Mouse (Mus musculus): ENCODE results near the gene 4930562C15Rik. TPM values are rescaled to one million over a fixed set of nuclear protein-coding genes. Genes with fewer than 3 reads are reported as not detected.
"Not testable (repeated sequence)": the region's sequence is repeated elsewhere in the genome, so short reads cannot be mapped to it uniquely, and the experiment has no call there.

Gene 4930562C15Rik
- 0.13 and 0.19 TPM in 2 replicates for polyA plus RNA-seq (2015; fragmentation: Nextera tagmentation; extraction: Ambion mirVana)

DNA sequence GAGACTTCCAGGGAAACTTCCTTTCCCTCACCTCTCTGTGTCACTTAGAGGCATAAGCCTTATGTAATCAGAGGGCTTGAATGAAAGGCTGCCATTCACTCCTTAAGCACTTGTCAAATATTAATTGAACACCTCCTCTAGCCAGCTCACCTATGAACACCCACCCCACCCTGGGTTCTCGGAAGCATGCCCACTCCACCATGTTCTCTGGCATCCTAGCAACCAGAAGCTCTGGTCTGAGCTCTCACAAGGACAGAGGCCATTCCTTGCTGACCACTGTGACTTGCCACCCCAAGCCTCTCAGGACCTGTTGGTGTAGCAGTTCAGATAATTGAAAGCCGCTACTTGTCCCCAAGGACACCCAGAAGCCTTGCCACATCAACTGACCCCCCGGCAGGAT, at the start of gene 4930562C15Rik:
Gene 4930562C15Rik, plus strand, starts transcription at position 226 of the 400 bp plus-strand sequence.
- WGBS = 85% methylated on average over 3 of the region's 3 CpGs
- Histone ChIP-seq H3K27ac (ENCODE audit: low read depth, low read length) (no peak within 1 kb of the TSS), H3K4me2 (ENCODE audit: low read length) (no peak within 1 kb of the TSS), H3K9ac (ENCODE audit: low read depth, low read length) (no peak within 1 kb of the TSS), H3K9me3 (ENCODE audit: control insufficient read depth, low read length) (no peaks in the 10 kb centered on the region), H3K36me3 (ENCODE audit: control insufficient read depth, insufficient read depth, low read length) (no peaks in the 10 kb centered on the region), H3K4me1 (ENCODE audit: control insufficient read depth, insufficient read depth, low read depth, low read length) (no peaks in the 10 kb centered on the region), H3K4me3 (ENCODE audit: low read length) (no peak within 1 kb of the TSS), H3K27me3 (replicated peaks; ENCODE audit: control insufficient read depth, insufficient read depth, low read length) (no peaks in the 10 kb centered on the region)
- no peak for ATAC-seq

DNA sequence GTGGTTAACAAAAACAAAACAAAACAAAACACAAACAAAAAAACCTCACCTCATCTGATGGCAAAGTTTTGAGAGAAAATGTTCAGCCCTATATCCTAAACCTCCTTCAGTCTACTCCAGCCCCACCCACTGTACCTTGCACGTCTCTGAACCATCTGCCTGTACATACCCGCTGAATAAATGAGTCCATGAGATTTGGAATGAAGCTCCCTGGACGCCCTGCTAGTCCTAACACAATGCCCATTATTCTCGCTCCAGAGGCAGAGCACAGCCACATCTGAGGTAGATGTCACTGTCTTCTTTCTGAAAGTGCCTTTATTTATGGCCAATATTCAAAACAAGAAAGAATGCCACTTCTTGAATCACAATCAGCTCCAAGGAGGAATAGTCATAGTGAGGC, 49.5 kb upstream of the 4930562C15Rik start:
- H3K4me1 ChIP-seq (ENCODE audit: control insufficient read depth, insufficient read depth, low read depth, low read length) = peaks cover 38% of the 10 kb centered on the region
- no peak overlapping the region for H3K9ac ChIP-seq (ENCODE audit: low read depth, low read length)
- H3K4me3 ChIP-seq (ENCODE audit: low read length) = no peak overlapping the region
- H3K27me3 ChIP-seq (replicated peaks; ENCODE audit: control insufficient read depth, insufficient read depth, low read length) = no peaks in the 10 kb centered on the region
- no peaks in the 10 kb centered on the region; the same call in 1 of the 2 replicates for H3K36me3 ChIP-seq (ENCODE audit: control insufficient read depth, insufficient read depth, low read length)
- WGBS = 15% methylated on average over 4 of the region's 4 CpGs
- H3K9me3 ChIP-seq (ENCODE audit: control insufficient read depth, low read length) = no peaks in the 10 kb centered on the region
- H3K27ac ChIP-seq (ENCODE audit: low read depth, low read length) = no peak overlapping the region
- ATAC-seq = no peak
- no peak overlapping the region for H3K4me2 ChIP-seq (ENCODE audit: low read length)

DNA sequence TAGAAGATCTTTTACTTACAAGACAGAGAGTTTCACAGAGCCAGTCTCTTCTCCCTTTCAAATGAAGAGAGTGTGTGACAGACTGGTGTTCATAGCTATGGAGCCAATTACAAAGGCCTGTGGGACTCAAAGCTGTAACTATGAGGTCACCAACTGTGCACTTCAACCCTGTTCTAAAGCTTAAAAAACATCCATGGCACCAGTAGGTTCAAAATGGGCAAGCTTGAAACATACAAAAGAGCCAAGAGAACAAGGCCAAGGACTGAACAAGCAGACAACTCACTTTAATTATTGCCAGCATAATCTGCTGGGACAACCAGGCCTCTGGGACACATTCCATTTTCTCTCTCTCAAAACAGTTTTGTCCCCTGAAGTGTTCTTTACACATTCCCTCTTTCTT, 47.0 kb upstream of the 4930562C15Rik start:
- peak overlapping the region; percentile 67 for H3K4me2 ChIP-seq (ENCODE audit: low read length)
- no peak overlapping the region for H3K9ac ChIP-seq (ENCODE audit: low read depth, low read length)
- no peaks in the 10 kb centered on the region; the same call in 1 of the 2 replicates for H3K36me3 ChIP-seq (ENCODE audit: control insufficient read depth, insufficient read depth, low read length)
- no peak for ATAC-seq
- no peaks in the 10 kb centered on the region for H3K9me3 ChIP-seq (ENCODE audit: control insufficient read depth, low read length)
- no peaks in the 10 kb centered on the region for H3K27me3 ChIP-seq (replicated peaks; ENCODE audit: control insufficient read depth, insufficient read depth, low read length)
- H3K4me1 ChIP-seq (ENCODE audit: control insufficient read depth, insufficient read depth, low read depth, low read length) = peaks cover 36% of the 10 kb centered on the region
- H3K27ac ChIP-seq (ENCODE audit: low read depth, low read length) = no peak overlapping the region
- H3K4me3 ChIP-seq (ENCODE audit: low read length) = peak overlapping the region; percentile 3; the same call in 1 of the 2 replicates

DNA sequence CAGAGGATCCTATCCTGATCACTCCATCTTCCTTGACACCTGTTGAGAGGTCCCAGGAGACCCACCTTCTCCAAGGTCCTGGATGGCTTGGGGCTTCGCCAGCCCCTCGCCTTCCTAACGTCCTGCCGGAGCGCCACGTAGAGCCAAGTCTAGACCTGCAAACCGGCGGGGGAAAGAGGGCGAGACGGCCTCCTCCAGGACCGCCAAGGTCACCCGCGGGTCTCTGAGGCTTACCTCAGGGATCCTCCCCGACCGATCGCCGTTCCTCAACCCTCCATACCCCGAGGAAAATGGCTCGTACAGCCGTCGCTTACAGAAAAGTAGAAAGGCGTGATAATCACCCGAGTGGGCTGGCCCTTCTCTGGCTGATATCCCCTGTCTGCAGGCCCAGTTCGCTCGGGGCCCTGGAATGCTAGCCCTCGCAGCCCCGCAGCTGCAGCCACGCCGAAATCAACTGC, 45.9 kb upstream of the 4930562C15Rik start:
- peak; percentile 76 for ATAC-seq
- peak overlapping the region; percentile 87 for H3K4me3 ChIP-seq (ENCODE audit: low read length)
- WGBS = under 1% methylated on average over 29 of the region's 29 CpGs

DNA sequence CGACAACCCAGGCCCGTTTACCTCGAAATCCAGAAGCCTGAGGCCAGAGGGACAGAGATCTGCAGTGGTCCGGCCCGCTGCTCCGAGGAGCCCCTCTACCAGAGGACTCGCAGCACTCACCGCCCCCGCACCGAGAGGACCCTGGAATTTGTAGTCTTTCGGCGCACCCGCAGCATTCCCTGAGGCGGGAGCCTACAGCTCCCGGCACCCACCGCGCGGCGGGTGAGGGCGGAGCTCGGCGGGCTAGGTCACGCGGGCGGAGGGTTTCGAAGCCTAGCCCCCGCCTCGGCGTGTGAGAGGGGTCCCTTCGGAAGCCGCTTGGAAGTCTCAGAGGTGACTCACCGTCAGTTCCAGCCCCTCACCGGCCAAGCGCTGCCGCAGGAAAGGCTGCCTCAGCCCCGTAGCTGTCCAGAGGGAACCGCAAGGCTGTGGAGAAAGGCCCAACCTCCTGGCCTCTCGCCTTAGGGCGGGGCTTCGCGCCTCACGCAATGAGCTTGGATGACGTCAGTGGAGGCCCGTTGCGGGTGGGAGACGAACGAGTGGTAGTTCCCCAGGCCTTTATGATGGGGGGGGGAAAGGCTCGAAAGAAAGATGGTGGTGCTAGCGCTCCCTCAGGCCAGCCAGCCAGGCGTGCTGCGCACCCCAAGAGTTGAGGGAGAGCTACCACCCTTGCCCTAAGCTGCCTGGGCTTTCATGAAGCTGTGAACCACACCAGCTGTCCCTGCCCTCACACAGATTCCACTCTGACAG, 45.2 kb upstream of the 4930562C15Rik start, which contains the start of gene Cdip1:
Gene Cdip1, minus strand, starts transcription at position 483 of the 750 bp plus-strand sequence.
- Histone ChIP-seq H3K4me2 (ENCODE audit: low read length) (peak within 1 kb of the TSS; percentile 67), H3K9ac (ENCODE audit: low read depth, low read length) (peak within 1 kb of the TSS; percentile 80), H3K4me3 (ENCODE audit: low read length) (peak within 1 kb of the TSS; percentile 87), H3K27ac (ENCODE audit: low read depth, low read length) (peak within 1 kb of the TSS; percentile 96), H3K36me3 (ENCODE audit: control insufficient read depth, insufficient read depth, low read length) (no peaks in the 10 kb centered on the region; the same call in 1 of the 2 replicates), H3K9me3 (ENCODE audit: control insufficient read depth, low read length) (no peaks in the 10 kb centered on the region), H3K4me1 (ENCODE audit: control insufficient read depth, insufficient read depth, low read depth, low read length) (peaks cover 31% of the 10 kb centered on the region), H3K27me3 (replicated peaks; ENCODE audit: control insufficient read depth, insufficient read depth, low read length) (no peaks in the 10 kb centered on the region)
- peak; percentile 99 for ATAC-seq
- WGBS = under 1% methylated on average over 49 of the region's 51 CpGs

More for the DNA sequence above, 45.9 kb upstream of the 4930562C15Rik start:
- H3K9me3 ChIP-seq (ENCODE audit: control insufficient read depth, low read length) = no peaks in the 10 kb centered on the region
- H3K27ac ChIP-seq (ENCODE audit: low read depth, low read length) = peak overlapping the region; percentile 96
- H3K36me3 ChIP-seq (ENCODE audit: control insufficient read depth, insufficient read depth, low read length) = no peaks in the 10 kb centered on the region; the same call in 1 of the 2 replicates
- peaks cover 35% of the 10 kb centered on the region for H3K4me1 ChIP-seq (ENCODE audit: control insufficient read depth, insufficient read depth, low read depth, low read length)
- H3K27me3 ChIP-seq (replicated peaks; ENCODE audit: control insufficient read depth, insufficient read depth, low read length) = no peaks in the 10 kb centered on the region
- peak overlapping the region; percentile 80 for H3K9ac ChIP-seq (ENCODE audit: low read depth, low read length)
- peak overlapping the region; percentile 67 for H3K4me2 ChIP-seq (ENCODE audit: low read length)

DNA sequence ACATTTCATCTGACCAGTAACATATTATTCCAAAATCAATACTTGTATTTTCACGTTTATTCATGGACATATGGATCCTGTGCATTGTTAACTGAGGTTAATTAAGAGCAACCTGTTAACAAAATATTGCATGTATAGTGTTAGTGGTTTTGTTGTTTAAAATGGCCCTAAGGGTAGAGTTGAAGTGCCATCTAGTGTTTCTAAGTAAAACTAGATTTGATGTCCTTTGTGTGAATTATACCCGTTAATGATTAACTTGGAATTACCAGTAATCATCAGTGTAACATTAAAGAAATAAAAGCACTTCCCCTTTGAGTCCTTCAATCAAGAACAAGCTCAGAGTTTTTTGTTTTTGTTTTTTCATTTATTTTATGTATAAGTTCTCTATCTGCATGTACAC, 43.9 kb upstream of the 4930562C15Rik start:
- 64% methylated on average over 2 of the region's 2 CpGs for WGBS
- H3K4me3 ChIP-seq (ENCODE audit: low read length) = no peak overlapping the region
- no peaks in the 10 kb centered on the region for H3K36me3 ChIP-seq (ENCODE audit: control insufficient read depth, insufficient read depth, low read length)
- no peak overlapping the region for H3K4me2 ChIP-seq (ENCODE audit: low read length)
- no peak overlapping the region for H3K9ac ChIP-seq (ENCODE audit: low read depth, low read length)
- H3K27me3 ChIP-seq (replicated peaks; ENCODE audit: control insufficient read depth, insufficient read depth, low read length) = no peaks in the 10 kb centered on the region
- H3K27ac ChIP-seq (ENCODE audit: low read depth, low read length) = no peak overlapping the region
- ATAC-seq = no peak
- H3K4me1 ChIP-seq (ENCODE audit: control insufficient read depth, insufficient read depth, low read depth, low read length) = peaks cover 24% of the 10 kb centered on the region
- H3K9me3 ChIP-seq (ENCODE audit: control insufficient read depth, low read length) = no peaks in the 10 kb centered on the region

DNA sequence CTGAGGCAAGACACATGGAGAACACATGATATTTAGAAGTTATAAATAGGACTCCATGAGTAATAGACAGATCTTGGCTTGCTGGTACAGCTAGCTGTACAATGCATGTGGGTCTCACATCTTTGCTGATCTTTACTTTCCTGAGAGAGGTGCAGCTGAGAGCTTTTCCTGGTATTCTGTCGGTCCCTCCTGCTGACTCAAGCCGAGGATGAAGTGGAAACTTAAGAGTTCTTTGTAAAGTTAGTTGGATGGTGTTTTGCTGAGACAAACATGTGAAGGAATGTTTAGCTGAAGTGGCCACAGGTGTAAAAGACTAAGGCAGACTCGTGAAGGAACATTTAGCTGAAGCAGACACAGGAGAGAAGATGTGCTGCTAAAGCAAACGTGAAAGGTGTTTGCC, 38.6 kb upstream of the 4930562C15Rik start:
- 85% methylated on average over 4 of the region's 4 CpGs for WGBS
- no peak for ATAC-seq
- no peak overlapping the region for H3K4me2 ChIP-seq (ENCODE audit: low read length)
- H3K4me3 ChIP-seq (ENCODE audit: low read length) = no peak overlapping the region
- no peaks in the 10 kb centered on the region for H3K4me1 ChIP-seq (ENCODE audit: control insufficient read depth, insufficient read depth, low read depth, low read length)
- no peaks in the 10 kb centered on the region for H3K27me3 ChIP-seq (replicated peaks; ENCODE audit: control insufficient read depth, insufficient read depth, low read length)
- no peak overlapping the region for H3K27ac ChIP-seq (ENCODE audit: low read depth, low read length)
- no peaks in the 10 kb centered on the region for H3K9me3 ChIP-seq (ENCODE audit: control insufficient read depth, low read length)
- H3K36me3 ChIP-seq (ENCODE audit: control insufficient read depth, insufficient read depth, low read length) = no peaks in the 10 kb centered on the region
- no peak overlapping the region for H3K9ac ChIP-seq (ENCODE audit: low read depth, low read length)

DNA sequence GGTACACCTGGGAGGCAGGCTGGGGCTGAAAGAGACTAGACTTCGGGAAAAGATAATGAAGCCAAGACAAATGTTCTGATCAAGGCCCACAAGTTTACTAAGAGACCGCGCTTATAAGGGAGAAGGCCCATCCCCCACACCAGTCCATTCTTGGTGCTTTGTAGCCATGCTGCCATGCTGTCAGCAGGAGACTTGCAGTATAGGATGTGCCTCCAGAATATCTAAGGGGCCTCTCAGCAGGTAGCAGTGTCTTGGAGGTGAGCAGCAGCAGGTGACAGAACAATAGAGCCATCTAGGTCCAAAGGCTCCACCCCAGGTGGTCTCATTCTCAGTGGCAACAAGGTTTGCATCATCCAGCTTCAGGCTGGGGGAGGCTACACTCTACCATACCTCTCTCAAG, 16.9 kb upstream of the 4930562C15Rik start:
- Histone ChIP-seq H3K4me3 (ENCODE audit: low read length) (no peak overlapping the region), H3K4me2 (ENCODE audit: low read length) (no peak overlapping the region), H3K4me1 (ENCODE audit: control insufficient read depth, insufficient read depth, low read depth, low read length) (no peaks in the 10 kb centered on the region), H3K27ac (ENCODE audit: low read depth, low read length) (no peak overlapping the region), H3K9ac (ENCODE audit: low read depth, low read length) (no peak overlapping the region), H3K9me3 (ENCODE audit: control insufficient read depth, low read length) (no peaks in the 10 kb centered on the region), H3K36me3 (ENCODE audit: control insufficient read depth, insufficient read depth, low read length) (no peaks in the 10 kb centered on the region), H3K27me3 (replicated peaks; ENCODE audit: control insufficient read depth, insufficient read depth, low read length) (no peaks in the 10 kb centered on the region)
- WGBS = 78% methylated on average over 3 of the region's 3 CpGs
- no peak for ATAC-seq

DNA sequence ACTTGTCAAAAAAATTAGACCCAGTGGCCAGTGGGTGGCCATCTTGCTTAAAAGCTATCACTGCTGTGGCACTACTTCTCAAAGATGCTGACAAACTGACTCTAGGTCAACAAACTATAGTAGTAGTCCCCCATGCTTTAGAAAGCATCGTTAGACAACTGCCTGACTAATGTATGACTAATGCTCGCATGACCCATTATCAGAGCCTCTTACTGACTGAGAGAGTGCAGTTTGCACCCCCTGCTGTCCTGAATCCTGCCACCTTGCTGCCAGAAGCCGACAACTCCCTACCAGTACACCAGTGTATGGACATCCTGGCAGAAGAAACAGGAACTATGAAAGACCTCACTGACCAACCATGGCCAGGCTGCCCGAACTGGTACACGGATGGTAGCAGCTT, 10.8 kb upstream of the 4930562C15Rik start:
- not testable (repeated sequence) for ATAC-seq; H3K27me3 ChIP-seq (replicated peaks; ENCODE audit: control insufficient read depth, insufficient read depth, low read length); H3K9ac ChIP-seq (ENCODE audit: low read depth, low read length); H3K4me1 ChIP-seq (ENCODE audit: control insufficient read depth, insufficient read depth, low read depth, low read length); H3K27ac ChIP-seq (ENCODE audit: low read depth, low read length); H3K4me2 ChIP-seq (ENCODE audit: low read length); H3K4me3 ChIP-seq (ENCODE audit: low read length); H3K36me3 ChIP-seq (ENCODE audit: control insufficient read depth, insufficient read depth, low read length); H3K9me3 ChIP-seq (ENCODE audit: control insufficient read depth, low read length)
- WGBS = 81% methylated on average over 5 of the region's 5 CpGs
